Mouse (Mus musculus) limb, embryonic 14.5 days (tissue): Measurements from ENCODE around the gene Efcab2. TPM values are rescaled to one million over a fixed set of nuclear protein-coding genes. Genes with fewer than 3 reads are reported as not detected.

Experiments
- ATAC-seq: fragments of 200-750 bp; cut with Nextera tagmentation; 2 replicates; pipeline ENCODE4 v1.8.0; 2017; ENCODE audit warnings: low read depth, moderate number of reproducible peaks, moderate TSS enrichment; ENCODE audit not compliant: low FRiP score
- DNase-seq: peaks from one replicate; pipeline ENCODE4 v3.0.0-alpha.2; 2015; ENCODE audit warnings: low spot score
- H3K27ac ChIP-seq: fragments of 300-500 bp; sonication (generic); replicated peaks from 2 replicates; pipeline ENCODE4 v1.5.1; 2014; ENCODE audit warnings: low read depth, mild to moderate bottlenecking, low read length, moderate library complexity, mixed read lengths
- H3K27me3 ChIP-seq: fragments of 300-500 bp; sonication (generic); 2 replicates; pipeline ENCODE4 v1.6.1; 2014; ENCODE audit warnings: low read length, mixed read lengths; ENCODE audit not compliant: control insufficient read depth, insufficient read depth
- H3K36me3 ChIP-seq: fragments of 300-500 bp; sonication (generic); 2 replicates; pipeline ENCODE4 v1.6.1; 2014; ENCODE audit warnings: mild to moderate bottlenecking, low read length, moderate library complexity, mixed read lengths; ENCODE audit not compliant: control insufficient read depth, insufficient read depth
- H3K4me1 ChIP-seq: fragments of 300-500 bp; sonication (generic); 2 replicates; pipeline ENCODE4 v1.6.1; 2014; ENCODE audit warnings: antibody characterized with exemption, low read length, mixed read lengths; ENCODE audit not compliant: control insufficient read depth, insufficient read depth
- H3K4me2 ChIP-seq: fragments of 300-500 bp; sonication (generic); replicated peaks from 2 replicates; pipeline ENCODE4 v1.6.1; 2014; ENCODE audit warnings: low read depth, mild to moderate bottlenecking, low read length, moderate library complexity; ENCODE audit not compliant: severe bottlenecking
- H3K4me3 ChIP-seq: fragments of 300-500 bp; sonication (generic); replicated peaks from 2 replicates; pipeline ENCODE4 v1.5.1; 2014; ENCODE audit warnings: low read length
- H3K9ac ChIP-seq: fragments of 300-500 bp; sonication (generic); 2 replicates; pipeline ENCODE4 v1.6.1; 2014; ENCODE audit warnings: mild to moderate bottlenecking, low read depth, low read length, moderate library complexity; ENCODE audit not compliant: severe bottlenecking
- H3K9me3 ChIP-seq: fragments of 300-500 bp; sonication (generic); 2 replicates; pipeline ENCODE4 v1.6.1; 2016; ENCODE audit warnings: low read length; ENCODE audit not compliant: control insufficient read depth
- POLR2A ChIP-seq: fragments of 200-500 bp; IDR thresholded peaks from 2 replicates; pipeline ENCODE4 v1.8.0; 2012; ENCODE audit warnings: inconsistent platforms, mild to moderate bottlenecking, moderate library complexity, borderline replicate concordance; ENCODE audit not compliant: insufficient read depth, insufficient read length; ENCODE audit errors: extremely low read depth
- WGBS: fragments of 180-500 bp; shearing (Covaris S2); extraction: QIAGEN DNeasy Blood & Tissue Kit; methylation state at CpG from one replicate; pipeline ENCODE4 v1.1.7; 2014; 5-methylcytosine and 5-hydroxymethylcytosine counted together
- polyA plus RNA-seq, 2 experiments: library from polyadenylated mRNA; depleted of rRNA in 1 of 2; stranded (reverse) in 1 of 2; unstranded in 1 of 2; fragments of >200 nt; fragmentation: Nextera tagmentation in 1 of 2; extraction: Ambion mirVana in 1 of 2; gene quantifications; 2 replicates each; pipeline versions ENCODE4 v1.2.1 to v1.2.3; 2012 to 2014

Efcab2 gene
- polyA plus RNA-seq, 2 experiments: 1.4 to 5.2 TPM

GRCm38 (mm10) chr1:178419608-178420007, 13.7 kb downstream of the Efcab2 start:
- no peak for DNase-seq
- no peak overlapping the region for H3K9ac ChIP-seq
- no peaks in the 10 kb centered on the region for H3K27me3 ChIP-seq
- over 99% methylated on average over 2 of the region's 2 CpGs for WGBS
- H3K36me3 ChIP-seq: no peaks in the 10 kb centered on the region
- TF ChIP-seq POLR2A: no peak
- no peaks in the 10 kb centered on the region for H3K4me1 ChIP-seq
- no peak for ATAC-seq
- H3K4me3 ChIP-seq: no peak overlapping the region
- no peak overlapping the region for H3K4me2 ChIP-seq
- H3K9me3 ChIP-seq: no peaks in the 10 kb centered on the region
- H3K27ac ChIP-seq: no peak overlapping the region

- Histone ChIP-seq H3K4me3 (no peak overlapping the region), H3K36me3 (no peaks in the 10 kb centered on the region), H3K27me3 (no peaks in the 10 kb centered on the region), H3K27ac (no peak overlapping the region), H3K4me1 (no peaks in the 10 kb centered on the region), H3K9ac (no peak overlapping the region), H3K9me3 (no peaks in the 10 kb centered on the region), H3K4me2 (no peak overlapping the region)
- ATAC-seq (no peak), DNase-seq (no peak)
- WGBS: 85% methylated on average over 1 of the region's 1 CpGs
- TF ChIP-seq POLR2A: no peak
Measured at GRCm38 (mm10) chr1:178423662-178424061, 17.8 kb downstream of the Efcab2 start.

DNA sequence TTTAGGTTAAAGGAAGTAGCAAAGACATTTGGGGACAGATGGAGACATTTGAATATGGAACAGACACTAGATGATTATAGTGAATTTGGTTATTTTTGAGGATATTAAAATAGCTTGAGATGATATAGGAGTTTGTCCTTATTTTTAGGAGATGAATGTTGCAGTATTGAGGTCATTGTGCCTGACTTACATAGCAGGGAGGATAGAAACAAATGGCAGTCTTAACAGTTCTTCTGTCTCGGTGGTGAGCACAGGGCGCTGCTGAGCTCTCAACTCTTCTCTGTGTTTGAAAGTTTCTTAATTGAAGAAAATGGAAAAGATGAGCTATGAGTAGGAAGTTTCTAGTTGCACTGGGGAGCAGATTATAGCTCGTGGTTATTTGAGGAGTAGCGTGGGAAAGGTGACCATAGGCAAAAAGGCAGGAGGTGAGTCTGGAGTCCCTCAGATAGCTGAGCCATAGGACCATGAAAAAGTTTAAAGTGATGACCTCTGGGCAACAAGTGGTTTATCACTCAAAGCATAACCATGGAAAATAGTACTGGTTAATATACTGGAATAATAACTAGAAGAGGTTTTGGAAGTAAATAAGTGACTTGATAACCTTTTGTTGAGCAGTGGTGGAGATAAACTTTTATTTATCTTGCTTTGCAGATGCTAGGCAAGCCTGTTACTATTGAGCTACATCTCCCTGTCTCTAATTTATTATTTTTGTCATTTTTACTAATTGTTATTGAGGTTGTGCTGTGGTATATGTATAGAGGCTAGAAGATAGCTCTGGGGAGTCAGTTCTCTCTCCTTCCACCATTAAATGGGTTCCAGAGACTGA, 25.9 kb downstream of the Efcab2 start:
- no peaks in the 10 kb centered on the region for H3K27me3 ChIP-seq
- no peak for TF ChIP-seq POLR2A
- DNase-seq (no peak), ATAC-seq (no peak)
- WGBS: 78% methylated on average over 4 of the region's 4 CpGs
- H3K36me3 ChIP-seq: no peaks in the 10 kb centered on the region
- no peak overlapping the region for H3K9ac ChIP-seq
- H3K27ac ChIP-seq: no peak overlapping the region
- no peak overlapping the region for H3K4me3 ChIP-seq
- no peaks in the 10 kb centered on the region for H3K9me3 ChIP-seq
- no peak overlapping the region for H3K4me2 ChIP-seq
- H3K4me1 ChIP-seq: no peaks in the 10 kb centered on the region

DNA sequence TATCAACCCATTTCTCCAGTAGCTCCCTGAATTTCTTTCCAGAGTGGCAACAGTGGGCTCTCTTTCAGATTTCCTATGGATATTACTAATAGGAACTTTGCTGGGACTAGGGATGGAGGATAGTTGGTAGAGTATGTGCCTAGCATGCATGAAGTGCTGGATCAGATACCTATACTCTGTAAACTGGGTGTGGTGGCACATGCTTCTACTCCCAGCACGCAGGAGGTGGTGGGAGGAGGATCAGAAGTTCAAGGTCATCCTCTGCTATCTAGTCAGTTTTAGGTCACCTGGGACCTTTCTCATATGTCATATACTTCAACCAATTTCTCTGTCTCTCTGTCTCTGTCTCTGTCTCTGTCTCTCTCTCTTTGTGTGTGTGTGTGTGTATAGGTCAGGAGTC, 27.7 kb downstream of the Efcab2 start:
- Histone ChIP-seq H3K36me3 (no peaks in the 10 kb centered on the region), H3K4me1 (no peaks in the 10 kb centered on the region)

DNA sequence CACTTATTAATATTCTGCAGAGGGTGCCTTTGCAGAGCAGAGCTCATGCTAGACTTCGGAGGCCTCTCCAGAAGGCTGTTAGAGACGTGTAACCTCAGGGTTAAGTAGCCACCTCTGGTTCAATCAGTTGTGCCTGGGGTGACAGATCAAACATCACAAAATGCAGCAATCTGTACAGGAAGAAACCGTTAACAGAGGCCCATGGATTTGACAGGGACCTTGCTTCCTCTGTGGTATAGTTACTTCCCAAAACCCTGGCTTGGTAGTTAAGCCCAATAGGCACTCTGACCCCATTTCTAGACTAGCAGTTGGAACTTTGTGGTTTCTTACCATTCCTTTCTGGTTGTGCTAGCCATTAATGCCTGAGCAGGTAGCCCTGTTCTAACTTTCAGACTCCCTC, 38.5 kb downstream of the Efcab2 start:
- no peaks in the 10 kb centered on the region for H3K36me3 ChIP-seq
- no peak overlapping the region for H3K4me3 ChIP-seq
- H3K4me1 ChIP-seq: no peaks in the 10 kb centered on the region
- no peak for TF ChIP-seq POLR2A
- no peak overlapping the region for H3K9ac ChIP-seq
- no peak for DNase-seq
- H3K4me2 ChIP-seq: no peak overlapping the region
- no peaks in the 10 kb centered on the region for H3K27me3 ChIP-seq
- H3K27ac ChIP-seq: no peak overlapping the region
- no peak for ATAC-seq
- no peaks in the 10 kb centered on the region for H3K9me3 ChIP-seq
- WGBS: 42% methylated on average over 3 of the region's 3 CpGs

More for the DNA sequence above, 27.7 kb downstream of the Efcab2 start:
- DNase-seq (no peak), ATAC-seq (no peak)
- Histone ChIP-seq H3K27me3 (no peaks in the 10 kb centered on the region), H3K27ac (no peak overlapping the region), H3K4me2 (no peak overlapping the region), H3K4me3 (no peak overlapping the region), H3K9ac (no peak overlapping the region), H3K9me3 (no peaks in the 10 kb centered on the region)
- TF ChIP-seq POLR2A: no peak
- 92% methylated on average over 1 of the region's 1 CpGs for WGBS
